Mouse (Mus musculus) forebrain, embryonic 12.5 days (tissue): ENCODE measurements around the gene Gpank1. TPM values are rescaled to one million over a fixed set of nuclear protein-coding genes. Genes with fewer than 3 reads are reported as not detected.

Experiments used
- ATAC-seq: fragments of 200-750 bp; cut with Nextera tagmentation; 2 replicates; pipeline ENCODE4 v1.8.0; 2017; ENCODE audit warnings: moderate TSS enrichment; ENCODE audit not compliant: low FRiP score
- H3K27ac ChIP-seq: fragments of 300-500 bp; sonication (generic); 2 replicates; pipeline ENCODE4 v1.5.1; 2016; ENCODE audit warnings: mild to moderate bottlenecking
- H3K27me3 ChIP-seq: fragments of 300-500 bp; sonication (generic); 2 replicates; pipeline ENCODE4 v1.6.1; 2016; ENCODE audit warnings: mild to moderate bottlenecking
- H3K36me3 ChIP-seq: fragments of 300-500 bp; sonication (generic); replicated peaks from 2 replicates; pipeline ENCODE4 v1.6.1; 2016; ENCODE audit warnings: mild to moderate bottlenecking
- H3K4me1 ChIP-seq: fragments of 300-500 bp; sonication (generic); 2 replicates; pipeline ENCODE4 v1.6.1; 2016
- H3K4me2 ChIP-seq: fragments of 300-500 bp; sonication (generic); 2 replicates; pipeline ENCODE4 v1.6.1; 2016; ENCODE audit warnings: mild to moderate bottlenecking, moderate library complexity
- H3K4me3 ChIP-seq: fragments of 300-500 bp; sonication (generic); replicated peaks from 2 replicates; pipeline ENCODE4 v1.5.1; 2016; ENCODE audit warnings: mild to moderate bottlenecking
- H3K9ac ChIP-seq: fragments of 300-500 bp; sonication (generic); 2 replicates; pipeline ENCODE4 v1.6.1; 2016; ENCODE audit warnings: mild to moderate bottlenecking
- H3K9me3 ChIP-seq: fragments of 300-500 bp; sonication (generic); 2 replicates; pipeline ENCODE4 v1.6.1; 2016
- WGBS: fragments of 180-500 bp; shearing (Covaris S2); methylation state at CpG from one replicate; pipeline ENCODE4 v1.1.7; 2016; 5-methylcytosine and 5-hydroxymethylcytosine counted together
- polyA plus RNA-seq: library from polyadenylated mRNA; unstranded; fragments of >200 nt; fragmentation: Nextera tagmentation; extraction: Ambion mirVana; gene quantifications from 2 replicates; pipeline ENCODE4 v1.2.1, GENCODE M21; 2016

The Gpank1 gene
- polyA plus RNA-seq, 1 experiment from 2014 or later = 27.4 TPM

DNA sequence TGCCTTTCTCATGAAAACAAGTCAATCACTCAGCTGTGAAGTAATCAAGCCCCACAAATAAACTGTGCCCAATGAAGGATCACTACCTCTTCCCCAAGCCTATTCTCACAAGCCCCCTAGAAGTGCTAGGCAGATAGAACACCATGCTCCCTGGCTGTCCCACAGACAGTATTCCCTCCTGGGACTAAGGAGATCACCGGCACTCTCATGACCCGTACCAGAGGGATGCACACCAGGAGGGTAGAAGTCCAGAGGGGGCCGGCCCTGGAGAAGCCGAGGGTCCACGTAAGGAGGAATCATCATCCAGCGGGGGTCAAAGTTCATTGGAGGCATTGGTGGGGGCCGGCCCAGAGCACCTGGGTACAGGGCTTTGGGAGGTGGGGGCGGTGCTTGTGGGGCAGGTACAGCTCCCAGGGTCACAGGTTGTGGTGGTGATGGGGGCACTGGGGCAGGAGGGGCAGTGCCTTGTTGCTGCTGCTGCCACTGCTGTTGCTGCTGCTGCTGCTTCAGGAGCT lies 36.5 kb downstream of the Gpank1 start:
- Histone ChIP-seq H3K27ac (no peak overlapping the region), H3K4me3 (no peak overlapping the region), H3K4me2 (no peak overlapping the region), H3K36me3 (peaks cover 100% of the 10 kb centered on the region), H3K9ac (no peak overlapping the region), H3K4me1 (peaks cover 13% of the 10 kb centered on the region), H3K9me3 (no peaks in the 10 kb centered on the region), H3K27me3 (no peaks in the 10 kb centered on the region)
- no peak for ATAC-seq
- 95% methylated on average over 8 of the region's 8 CpGs for WGBS

DNA sequence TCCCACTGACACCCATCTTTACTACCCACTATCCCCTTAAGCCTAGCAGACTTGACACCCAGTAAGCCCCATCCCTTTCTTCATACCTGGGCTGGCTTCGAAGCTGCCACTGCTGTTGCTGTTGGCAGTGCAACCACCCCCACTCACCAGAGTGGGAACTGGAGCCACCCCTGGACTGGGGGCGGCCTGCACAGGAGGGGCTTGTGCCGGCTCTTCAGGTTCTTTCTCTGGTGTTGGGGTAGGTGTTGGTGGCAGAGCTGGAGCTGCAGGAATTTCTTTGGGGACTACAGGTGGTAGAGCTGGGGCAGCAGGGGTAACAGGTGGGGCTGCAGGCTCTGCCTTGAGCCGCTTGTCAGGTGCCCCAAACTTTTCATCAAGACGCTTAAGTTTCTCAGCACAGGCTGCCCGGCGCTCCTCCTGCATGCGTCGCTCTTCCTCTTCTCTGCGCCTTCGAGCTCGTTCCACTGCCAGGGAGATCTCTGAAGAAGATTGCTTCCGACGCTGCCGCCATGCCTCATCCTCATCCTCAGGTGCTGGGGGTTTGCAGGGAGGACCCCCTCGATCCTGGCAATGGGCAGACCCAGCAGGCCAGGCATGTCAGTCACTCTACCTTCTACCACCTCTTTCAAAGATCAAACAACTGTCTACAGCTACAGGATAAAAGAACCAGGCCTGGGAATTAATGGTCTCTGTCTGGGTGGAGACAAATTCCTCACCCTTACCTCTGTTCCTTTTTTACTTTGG lies 37.8 kb downstream of the Gpank1 start:
- no peak overlapping the region for H3K27ac ChIP-seq
- peaks cover 22% of the 10 kb centered on the region for H3K4me1 ChIP-seq
- peaks cover 88% of the 10 kb centered on the region for H3K36me3 ChIP-seq
- no peak for ATAC-seq
- H3K4me3 ChIP-seq = no peak overlapping the region
- H3K9ac ChIP-seq = no peak overlapping the region
- H3K9me3 ChIP-seq = no peaks in the 10 kb centered on the region
- H3K27me3 ChIP-seq = no peaks in the 10 kb centered on the region
- no peak overlapping the region for H3K4me2 ChIP-seq
- WGBS = 95% methylated on average over 16 of the region's 16 CpGs

DNA sequence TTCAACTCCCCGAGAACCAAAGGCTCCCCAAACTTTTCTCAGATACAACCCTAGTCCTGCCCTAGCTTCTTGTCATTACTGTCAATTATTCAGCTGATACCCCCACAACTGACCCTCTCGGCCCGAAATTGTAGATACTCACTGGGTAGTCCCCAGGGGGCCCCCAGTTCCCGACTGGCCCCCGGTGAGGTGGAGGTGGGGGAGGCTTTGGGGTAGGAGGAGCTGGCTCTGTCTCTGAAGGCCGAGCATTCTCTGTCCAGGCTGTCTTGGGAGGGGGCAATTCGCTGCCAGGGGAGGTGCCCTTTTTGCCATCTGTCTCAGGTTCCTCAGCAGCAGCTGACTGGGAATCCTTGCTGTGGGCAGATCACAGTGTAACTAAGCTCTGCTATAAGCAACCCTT lies 38.4 kb downstream of the Gpank1 start:
- H3K36me3 ChIP-seq = peaks cover 82% of the 10 kb centered on the region
- H3K27me3 ChIP-seq = no peaks in the 10 kb centered on the region
- no peak overlapping the region for H3K4me3 ChIP-seq
- no peaks in the 10 kb centered on the region for H3K9me3 ChIP-seq
- H3K4me2 ChIP-seq = no peak overlapping the region
- 91% methylated on average over 7 of the region's 7 CpGs for WGBS
- H3K9ac ChIP-seq = no peak overlapping the region
- no peak for ATAC-seq
- no peak overlapping the region for H3K27ac ChIP-seq
- H3K4me1 ChIP-seq = peaks cover 22% of the 10 kb centered on the region

DNA sequence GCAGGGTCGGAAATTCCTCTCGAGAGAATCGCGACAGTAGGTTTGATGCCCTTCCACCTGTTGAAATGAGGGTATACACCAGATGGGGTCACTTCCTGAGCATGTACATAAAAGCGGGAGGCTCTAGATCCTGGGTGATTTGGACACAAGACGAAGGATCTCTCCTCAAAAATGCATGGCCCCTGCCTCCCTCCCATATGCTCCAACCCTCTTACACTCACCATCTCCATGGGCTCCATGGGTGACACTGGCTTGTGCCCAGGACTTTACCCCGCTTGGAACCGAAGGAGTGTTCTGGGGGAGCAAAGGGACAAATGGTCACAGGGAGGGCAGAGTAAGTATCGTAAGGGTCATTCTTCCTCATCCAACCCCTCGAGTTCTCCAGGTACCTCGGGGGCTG lies 40.2 kb downstream of the Gpank1 start:
- ATAC-seq = no peak
- no peak overlapping the region for H3K4me2 ChIP-seq
- 93% methylated on average over 11 of the region's 11 CpGs for WGBS

GRCm38 (mm10) chr17:35162121-35162520 lies 40.9 kb downstream of the Gpank1 start:
- Histone ChIP-seq H3K9ac (peak overlapping the region; percentile 100), H3K9me3 (no peaks in the 10 kb centered on the region), H3K4me3 (peak overlapping the region; percentile 99), H3K27ac (no peak overlapping the region), H3K4me1 (peaks cover 32% of the 10 kb centered on the region), H3K36me3 (peaks cover 57% of the 10 kb centered on the region), H3K27me3 (no peaks in the 10 kb centered on the region), H3K4me2 (peak overlapping the region; percentile 96)
- 82% methylated on average over 14 of the region's 14 CpGs for WGBS
- no peak for ATAC-seq

More for the DNA sequence above, 40.2 kb downstream of the Gpank1 start:
- Histone ChIP-seq H3K4me3 (0 out of 2 replicates have a peak overlapping the region, but pooled peaks have one; percentile 99), H3K9me3 (no peaks in the 10 kb centered on the region), H3K27me3 (no peaks in the 10 kb centered on the region), H3K9ac (0 out of 2 replicates have a peak overlapping the region, but pooled peaks have one; percentile 100), H3K36me3 (peaks cover 64% of the 10 kb centered on the region), H3K27ac (no peak overlapping the region), H3K4me1 (peaks cover 29% of the 10 kb centered on the region)

GRCm38 (mm10) chr17:35162730-35163129 lies 41.5 kb downstream of the Gpank1 start:
- no peak for ATAC-seq
- 53% methylated on average over 12 of the region's 12 CpGs for WGBS
- Histone ChIP-seq H3K27ac (0 out of 2 replicates have a peak overlapping the region, but pooled peaks have one; percentile 8), H3K4me3 (peak overlapping the region; percentile 99), H3K4me2 (peak overlapping the region; percentile 96), H3K4me1 (peaks cover 32% of the 10 kb centered on the region), H3K27me3 (no peaks in the 10 kb centered on the region), H3K9ac (peak overlapping the region; percentile 100), H3K9me3 (no peaks in the 10 kb centered on the region), H3K36me3 (peaks cover 51% of the 10 kb centered on the region)

GRCm38 (mm10) chr17:35163326-35164081 lies 42.2 kb downstream of the Gpank1 start:
- peak overlapping the region; percentile 99 for H3K4me3 ChIP-seq
- no peaks in the 10 kb centered on the region for H3K9me3 ChIP-seq
- peaks cover 32% of the 10 kb centered on the region for H3K4me1 ChIP-seq
- 21% methylated on average over 8 of the region's 8 CpGs for WGBS
- peaks cover 43% of the 10 kb centered on the region for H3K36me3 ChIP-seq
- no peaks in the 10 kb centered on the region for H3K27me3 ChIP-seq
- ATAC-seq = no peak
- peak overlapping the region; percentile 100 for H3K9ac ChIP-seq
- H3K27ac ChIP-seq = peak overlapping the region; percentile 98
- peak overlapping the region; percentile 96 for H3K4me2 ChIP-seq

DNA sequence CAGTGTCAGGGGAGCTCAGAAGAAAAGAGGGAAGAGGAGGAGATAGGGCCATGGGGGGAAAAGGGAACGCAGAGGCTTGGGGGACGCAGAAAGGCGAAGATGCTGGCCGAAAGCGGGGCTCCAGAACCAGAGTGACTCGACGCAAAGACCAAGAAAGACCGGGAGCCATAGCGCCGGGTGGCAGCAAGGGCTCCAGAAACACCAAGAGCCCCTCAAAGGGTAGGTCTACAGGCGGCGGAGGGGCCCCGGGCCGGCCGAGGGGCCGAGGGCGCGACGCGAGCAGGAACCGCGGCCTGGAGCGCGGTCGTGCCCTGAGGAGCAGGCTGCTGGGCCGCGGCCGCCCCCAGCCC lies 42.9 kb downstream of the Gpank1 start:
- peaks cover 36% of the 10 kb centered on the region for H3K36me3 ChIP-seq
- ATAC-seq = no peak
- peak overlapping the region; percentile 96 for H3K4me2 ChIP-seq
- peak overlapping the region; percentile 99 for H3K4me3 ChIP-seq
- H3K9me3 ChIP-seq = no peaks in the 10 kb centered on the region
- H3K4me1 ChIP-seq = peaks cover 32% of the 10 kb centered on the region
- no peaks in the 10 kb centered on the region for H3K27me3 ChIP-seq
- H3K9ac ChIP-seq = peak overlapping the region; percentile 100
- under 1% methylated on average over 27 of the region's 28 CpGs for WGBS
- peak overlapping the region; percentile 98 for H3K27ac ChIP-seq

- Histone ChIP-seq H3K9me3 (no peaks in the 10 kb centered on the region), H3K9ac (peak within 1 kb of the TSS; percentile 100), H3K4me3 (peak within 1 kb of the TSS; percentile 99), H3K4me1 (peaks cover 32% of the 10 kb centered on the region), H3K4me2 (peak within 1 kb of the TSS; percentile 96), H3K27me3 (no peaks in the 10 kb centered on the region), H3K27ac (peak within 1 kb of the TSS; percentile 98), H3K36me3 (peaks cover 30% of the 10 kb centered on the region)
- ATAC-seq = peak; percentile 96
- WGBS = under 1% methylated on average over 81 of the region's 89 CpGs
These were observed 43.6 kb downstream of the Gpank1 start, which contains the start of gene Prrc2a for GRCm38 (mm10) chr17:35164568-35165450. Gene Prrc2a (minus strand): TSS chr17:35164897.

DNA sequence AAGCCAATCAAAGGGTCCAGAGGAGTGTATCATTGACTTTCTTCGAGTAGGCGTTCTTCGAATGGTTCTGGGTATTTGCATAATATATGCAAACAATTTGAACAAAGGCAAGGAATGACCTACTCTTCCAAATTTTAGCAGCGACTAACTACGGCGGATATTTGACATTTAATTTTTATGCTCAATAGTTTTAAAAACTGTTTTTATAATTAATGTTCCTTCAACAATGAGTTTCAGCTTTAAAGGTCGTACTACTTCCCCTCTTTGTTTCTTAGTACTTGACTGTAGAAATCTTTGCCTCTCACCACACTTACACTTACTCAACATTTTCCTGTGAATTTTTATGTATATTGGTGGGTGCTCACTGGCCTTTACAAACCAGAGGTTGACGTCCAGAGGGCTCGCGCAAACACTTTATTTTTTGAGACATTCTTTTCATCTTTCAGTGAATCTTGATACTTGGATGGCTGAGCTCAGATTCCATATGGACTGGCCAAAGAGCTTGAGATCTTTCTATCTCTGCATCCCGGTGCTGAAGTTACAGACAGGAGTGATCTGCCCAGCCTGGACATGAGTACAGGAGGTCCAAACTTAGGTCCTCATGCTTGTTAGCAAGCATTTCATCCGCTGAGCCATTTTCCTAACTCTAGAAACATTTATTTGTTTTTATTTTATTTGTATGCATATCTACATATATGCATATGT lies 44.3 kb downstream of the Gpank1 start:
- H3K4me3 ChIP-seq = peak overlapping the region; percentile 99
- H3K27me3 ChIP-seq = no peaks in the 10 kb centered on the region
- peak overlapping the region; percentile 48 for H3K9ac ChIP-seq
- ATAC-seq = no peak; the same call in 1 of the 2 replicates
- peaks cover 32% of the 10 kb centered on the region for H3K4me1 ChIP-seq
- WGBS = 23% methylated on average over 12 of the region's 12 CpGs
- H3K9me3 ChIP-seq = no peaks in the 10 kb centered on the region
- peaks cover 22% of the 10 kb centered on the region for H3K36me3 ChIP-seq
- H3K4me2 ChIP-seq = peak overlapping the region; percentile 96
- peak overlapping the region; percentile 98 for H3K27ac ChIP-seq

GRCm38 (mm10) chr17:35166352-35167035 lies 45.2 kb downstream of the Gpank1 start:
- no peaks in the 10 kb centered on the region for H3K9me3 ChIP-seq
- H3K27me3 ChIP-seq = no peaks in the 10 kb centered on the region
- peak overlapping the region; percentile 99; the same call in 1 of the 2 replicates for H3K4me3 ChIP-seq
- peaks cover 13% of the 10 kb centered on the region for H3K36me3 ChIP-seq
- no peak for ATAC-seq
- H3K4me1 ChIP-seq = peaks cover 31% of the 10 kb centered on the region
- H3K9ac ChIP-seq = peak overlapping the region; percentile 43; the same call in 1 of the 2 replicates
- peak overlapping the region; percentile 98 for H3K27ac ChIP-seq
- peak overlapping the region; percentile 96 for H3K4me2 ChIP-seq
- WGBS = 72% methylated on average over 8 of the region's 8 CpGs
